Comparison of ENCODE assay signal across 17 mouse cellular contexts in genomic region chr10:94082040-94082734, GRCm38 (mm10). TPM values are rescaled to one million over a fixed set of nuclear protein-coding genes. Genes with fewer than 3 reads are reported as not detected.
DNase-seq lines count a peak whose midpoint lies in the region; ATAC-seq lines count a peak whose summit lies in the region.
"Had no signal": no experiment of that assay in that cellular context is flagged by ENCODE, and none has a peak within 500 bp of the region (broad histone marks: within the 10 kb centered on the region; RNA-seq: fewer than 3 reads in every experiment).

No protein-coding gene starts in this region.

- H3K36me3 ChIP-seq in intestine, embryonic 14.5 days (ENCODE audit: control insufficient read depth, insufficient read depth, low read length): no peaks in the 10 kb centered on the region
- H3K36me3 ChIP-seq in stomach, embryonic 15.5 days: no peaks in the 10 kb centered on the region
- H3K36me3 ChIP-seq: embryonic facial prominence, embryonic 15.5 days; hindbrain, embryonic 12.5 days; liver, embryonic 15.5 days had no signal

- 0 out of 2 replicates have a peak overlapping the region, but pooled peaks have one; percentile 18 for H3K4me2 ChIP-seq in intestine, embryonic 14.5 days (ENCODE audit: low read length)
- H3K4me2 ChIP-seq in stomach, embryonic 15.5 days: peak overlapping the region; percentile 21; the same call in 1 of the 2 replicates
- H3K4me2 ChIP-seq: embryonic facial prominence, embryonic 15.5 days; hindbrain, embryonic 12.5 days; liver, embryonic 15.5 days had no signal

- no peaks in the 10 kb centered on the region for H3K27me3 ChIP-seq in intestine, embryonic 14.5 days (replicated peaks; ENCODE audit: control insufficient read depth, insufficient read depth, low read length)
- H3K27me3 ChIP-seq in stomach, embryonic 15.5 days (replicated peaks): no peaks in the 10 kb centered on the region
- H3K27me3 ChIP-seq: embryonic facial prominence, embryonic 15.5 days; hindbrain, embryonic 12.5 days; liver, embryonic 15.5 days had no signal

- no peak overlapping the region for H3K9ac ChIP-seq in intestine, embryonic 14.5 days (ENCODE audit: low read length)
- H3K9ac ChIP-seq in stomach, embryonic 15.5 days: no peak overlapping the region
- H3K9ac ChIP-seq: embryonic facial prominence, embryonic 15.5 days; hindbrain, embryonic 12.5 days; liver, embryonic 15.5 days had no signal

- peak; percentile 24 for DNase-seq in kidney, postnatal 14 days
- no peak for DNase-seq in kidney, postnatal 10 days
- peak; percentile 34 for DNase-seq in R1 (ENCODE audit: low read depth, low spot score)
- no peak for DNase-seq in intestine, embryonic 14.5 days (ENCODE audit: low spot score)
- DNase-seq in lung, postnatal 14 days: no peak
- no peak for DNase-seq in heart, postnatal 36 days
- DNase-seq: cerebellum, postnatal 36 days; heart, adult 18-20 months; kidney, postnatal 4 days; retina, postnatal 1 day; thymus, postnatal 36 days had no signal

- ATAC-seq in intestine, embryonic 14.5 days (replicated peaks; ENCODE audit: low FRiP score, low TSS enrichment, low read depth): peak; percentile 30; the same call in 1 of the 2 replicates
- peak; percentile 72; the same call in 1 of the 2 replicates for ATAC-seq in stomach, embryonic 15.5 days (ENCODE audit: insufficient read depth, low FRiP score, low read depth)
- ATAC-seq: forebrain, embryonic 16.5 days had no signal

- H3K4me1 ChIP-seq in intestine, embryonic 14.5 days (replicated peaks; ENCODE audit: control insufficient read depth, insufficient read depth, low read length): peaks cover 15% of the 10 kb centered on the region
- H3K4me1 ChIP-seq in stomach, embryonic 15.5 days: no peaks in the 10 kb centered on the region

- H3K27ac ChIP-seq in intestine, embryonic 14.5 days (ENCODE audit: low read depth): no peak overlapping the region
- H3K27ac ChIP-seq in stomach, embryonic 15.5 days: peak overlapping the region; percentile 62
- H3K27ac ChIP-seq: embryonic facial prominence, embryonic 15.5 days; hindbrain, embryonic 12.5 days; liver, embryonic 15.5 days had no signal

- no peak overlapping the region for H3K4me3 ChIP-seq in intestine, embryonic 14.5 days (ENCODE audit: low read depth, low read length)
- H3K4me3 ChIP-seq in stomach, embryonic 15.5 days (replicated peaks): no peak overlapping the region
- H3K4me3 ChIP-seq: embryonic facial prominence, embryonic 15.5 days; hindbrain, embryonic 12.5 days; liver, embryonic 15.5 days had no signal

- intact Hi-C loops in heart, postnatal 36 days (cut with DNase I): no loop called here

- WGBS in intestine, embryonic 14.5 days: 45% methylated on average over 7 of the region's 7 CpGs
- 38% methylated on average over 7 of the region's 7 CpGs for WGBS in stomach, embryonic 15.5 days

- no peaks in the 10 kb centered on the region for H3K9me3 ChIP-seq in intestine, embryonic 14.5 days (ENCODE audit: control insufficient read depth, low read length)
- no peaks in the 10 kb centered on the region for H3K9me3 ChIP-seq in stomach, embryonic 15.5 days
- H3K9me3 ChIP-seq: embryonic facial prominence, embryonic 15.5 days; G1E; hindbrain, embryonic 12.5 days; liver, embryonic 15.5 days had no signal

RNA-seq across cellular contexts. Expression of gene Fgd6, which starts 46.4 kb away (rescaled TPM):
- polyA plus RNA-seq in intestine, embryonic 14.5 days (2014; fragmentation: Nextera tagmentation; extraction: Ambion mirVana): 5.0 and 5.1 TPM in 2 replicates
- 3.1 and 3.6 TPM in 2 replicates for polyA plus RNA-seq in stomach, embryonic 15.5 days (2015; fragmentation: Nextera tagmentation; extraction: Ambion mirVana)
- total RNA-seq in heart, postnatal 36 days (2021): 1 to 10 TPM; 5.6 to 6.2 TPM

RNA-seq across cellular contexts. Expression of gene Vezt, which starts 46.6 kb away (rescaled TPM):
- polyA plus RNA-seq in intestine, embryonic 14.5 days (2014; fragmentation: Nextera tagmentation; extraction: Ambion mirVana): 25.6 and 30.0 TPM in 2 replicates
- polyA plus RNA-seq in stomach, embryonic 15.5 days (2015; fragmentation: Nextera tagmentation; extraction: Ambion mirVana): 21.1 and 22.6 TPM in 2 replicates
- total RNA-seq in heart, postnatal 36 days (2021): 10 to 100 TPM; 42.8 to 43.2 TPM

Comparison
In these comparisons a context has a peak if more than half of its experiments do, and no peak if none do; other contexts are left out.
1. DNase-seq: peak in kidney, postnatal 14 days (single experiment) and R1 (single experiment); none in kidney, postnatal 10 days (single experiment), intestine, embryonic 14.5 days (single experiment), lung, postnatal 14 days (single experiment) and heart, postnatal 36 days (0 of 2).